Mouse (Mus musculus) megakaryocyte, embryonic 14.5 days (primary cell): Measurements from ENCODE around the gene Creb3l4.

Experiments used
- FLI1 ChIP-seq: IDR thresholded peaks from 2 replicates; pipeline ENCODE4 v1.6.1; 2012; ENCODE audit warnings: low read length, inconsistent platforms, mixed read lengths
- GATA1 ChIP-seq: IDR thresholded peaks from 3 replicates; pipeline ENCODE4 v1.6.1; 2012; ENCODE audit warnings: mixed read lengths, low read length, inconsistent platforms, borderline replicate concordance

DNA sequence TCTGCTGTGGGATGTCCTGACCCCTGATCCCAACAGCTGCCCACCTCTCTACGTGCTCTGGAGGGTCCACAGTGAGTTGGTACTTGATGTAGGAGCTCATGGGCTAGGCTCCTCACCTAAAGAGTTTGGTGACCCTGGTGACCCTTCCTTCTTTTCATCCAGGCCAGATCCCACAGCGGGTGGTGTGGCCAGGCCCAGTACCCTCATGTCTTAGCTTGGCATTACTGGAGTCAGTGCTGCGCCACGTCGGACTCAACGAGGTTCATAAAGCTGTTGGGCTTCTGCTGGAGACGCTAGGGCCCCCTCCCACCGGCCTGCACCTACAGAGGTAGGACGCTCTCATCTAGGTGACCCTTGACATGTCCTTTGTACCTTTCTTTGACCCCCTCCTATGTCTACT is 35.9 kb upstream of the Creb3l4 start:
- TF ChIP-seq GATA1 = no peak
- no peak for TF ChIP-seq FLI1
